Mouse (Mus musculus) frontal cortex, postnatal 14 days (tissue): ENCODE data around the gene Fam169a.
A peak's percentile ranks its signal among the peaks of the same experiment; 100 is the strongest.
"Not testable (repeated sequence)": the region's sequence is repeated elsewhere in the genome, so short reads cannot be mapped to it uniquely, and the experiment has no call there.

Source experiments
- DNase-seq, 2 experiments: peaks; one replicate each; pipeline ENCODE4 v3.0.0; 2022; ENCODE audit warnings: low spot score in 2 of 2

Gene Fam169a

GRCm38 (mm10) chr13:97077556-97077955 lies 10.5 kb downstream of the Fam169a start:
- no peak for DNase-seq

- DNase-seq, result no peak
These were observed 13.1 kb downstream of the Fam169a start for GRCm38 (mm10) chr13:97080201-97080600.

- no peak for DNase-seq
These were observed 13.5 kb downstream of the Fam169a start for GRCm38 (mm10) chr13:97080615-97081014.

GRCm38 (mm10) chr13:97082432-97082831 lies 15.3 kb downstream of the Fam169a start:
- DNase-seq, result no peak

GRCm38 (mm10) chr13:97086316-97086715 lies 19.2 kb downstream of the Fam169a start:
- no peak for DNase-seq

- DNase-seq, result no peak
These were observed 20.3 kb downstream of the Fam169a start for GRCm38 (mm10) chr13:97087421-97087820.

GRCm38 (mm10) chr13:97088183-97088582 lies 21.1 kb downstream of the Fam169a start:
- DNase-seq, result no peak

GRCm38 (mm10) chr13:97095726-97096125 lies 28.6 kb downstream of the Fam169a start:
- DNase-seq, result no peak

- DNase-seq, result peak; percentile 45 to 47
These were observed 32.2 kb downstream of the Fam169a start, which contains the start of gene Gm6169 for GRCm38 (mm10) chr13:97099187-97099852. TSS of gene Gm6169 (minus strand) at chr13:97099237.

GRCm38 (mm10) chr13:97104996-97105395 lies 37.9 kb downstream of the Fam169a start:
- DNase-seq, result no peak

GRCm38 (mm10) chr13:97107721-97108120 lies 40.6 kb downstream of the Fam169a start:
- not testable (repeated sequence) for DNase-seq

- no peak for DNase-seq
These were observed 42.0 kb downstream of the Fam169a start for GRCm38 (mm10) chr13:97109046-97109445.

- DNase-seq, result no peak
These were observed 54.3 kb downstream of the Fam169a start for GRCm38 (mm10) chr13:97121341-97121740.

GRCm38 (mm10) chr13:97129654-97130053 lies 62.6 kb downstream of the Fam169a start:
- DNase-seq, result not testable (repeated sequence)

GRCm38 (mm10) chr13:97130413-97130812 lies 63.3 kb downstream of the Fam169a start:
- DNase-seq, result not testable (repeated sequence)

- DNase-seq, result peak; percentile 88 to 89
These were observed 70.6 kb downstream of the Fam169a start, which contains the start of the genes Gfm2 and Nsa2 for GRCm38 (mm10) chr13:97137466-97138400. TSS of gene Gfm2 (plus strand) at chr13:97137937. TSS of gene Nsa2 (minus strand) at chr13:97137937.

GRCm38 (mm10) chr13:97138404-97138931 lies 71.4 kb downstream of the Fam169a start:
- not testable (repeated sequence) for DNase-seq

GRCm38 (mm10) chr13:97142321-97142720 lies 75.2 kb downstream of the Fam169a start:
- no peak for DNase-seq

- DNase-seq, result no peak
These were observed 78.7 kb downstream of the Fam169a start for GRCm38 (mm10) chr13:97145834-97146233.

- no peak for DNase-seq
These were observed 108.6 kb downstream of the Fam169a start for GRCm38 (mm10) chr13:97175520-97176264.

- DNase-seq, result no peak
These were observed 109.6 kb downstream of the Fam169a start for GRCm38 (mm10) chr13:97176731-97177130.
